In genomic region chr5:99414293-99414692, GRCm38 (mm10) we compare ENCODE assay signal across 21 mouse cellular contexts.
DNase-seq lines count a peak whose midpoint lies in the region; ATAC-seq and TF ChIP-seq lines count a peak whose summit lies in the region.
"Had no signal": no experiment of that assay in that cellular context is flagged by ENCODE, and none has a peak within 500 bp of the region (broad histone marks: within the 10 kb centered on the region; RNA-seq: fewer than 3 reads in every experiment).

No protein-coding gene starts in this region.

- no peak for TF ChIP-seq CTCF in heart, adult 2 months (IDR thresholded peaks at IDR 0.05)
- no peak for TF ChIP-seq CTCF in spleen, adult 2 months (IDR thresholded peaks at IDR 0.05; ENCODE audit: extremely low read depth, insufficient read depth, insufficient read length, insufficient replicate concordance)
- TF ChIP-seq CTCF in intestine, postnatal 0 days (IDR thresholded peaks at IDR 0.05; ENCODE audit: low read depth) = no peak

- H3K36me3 ChIP-seq in heart, adult 2 months (ENCODE audit: control insufficient read depth, insufficient read depth, low read length) = no peaks in the 10 kb centered on the region
- H3K36me3 ChIP-seq in macrophage (ENCODE audit: inconsistent target) = no peaks in the 10 kb centered on the region
- no peaks in the 10 kb centered on the region for H3K36me3 ChIP-seq in spleen, adult 2 months (ENCODE audit: control insufficient read depth, insufficient read depth, low read length)
- H3K36me3 ChIP-seq in intestine, postnatal 0 days (ENCODE audit: control insufficient read depth, insufficient read depth) = no peaks in the 10 kb centered on the region
- H3K36me3 ChIP-seq: forebrain, embryonic 10.5 days; heart, embryonic 12.5 days; limb, embryonic 12.5 days; liver, embryonic 12.5 days had no signal

- H3K79me2 ChIP-seq in heart, adult 2 months (replicated peaks; ENCODE audit: control insufficient read depth, insufficient read depth, low read length) = no peaks in the 10 kb centered on the region
- H3K79me2 ChIP-seq in macrophage (ENCODE audit: inconsistent target) = no peaks in the 10 kb centered on the region

- no peak for TF ChIP-seq EP300 in heart, adult 2 months (IDR thresholded peaks at IDR 0.05; ENCODE audit: insufficient read depth, low read depth, low read length)

- H3K9me3 ChIP-seq in intestine, postnatal 0 days (ENCODE audit: control insufficient read depth) = no peaks in the 10 kb centered on the region
- H3K9me3 ChIP-seq: forebrain, embryonic 10.5 days; heart, embryonic 12.5 days; limb, embryonic 12.5 days; liver, embryonic 12.5 days; megakaryocyte, embryonic 14.5 days had no signal

- intact Hi-C loops in heart, adult 2 months (cut with DNase I) = no loop called here

- WGBS in heart, adult 2 months = 77% methylated on average over 6 of the region's 6 CpGs
- 43% methylated on average over 6 of the region's 6 CpGs for WGBS in macrophage (ENCODE audit: missing documents)
- WGBS in spleen, adult 2 months = 33% methylated on average over 6 of the region's 6 CpGs
- WGBS in intestine, postnatal 0 days = 85% methylated on average over 6 of the region's 6 CpGs

- H3K27ac ChIP-seq in heart, adult 2 months = no peak overlapping the region
- peak overlapping the region; percentile 62 for H3K27ac ChIP-seq in macrophage
- H3K27ac ChIP-seq in spleen, adult 2 months (ENCODE audit: insufficient read depth, low read length) = peak overlapping the region; percentile 87
- no peak overlapping the region for H3K27ac ChIP-seq in intestine, postnatal 0 days (ENCODE audit: low read depth, low read length)
- H3K27ac ChIP-seq: forebrain, embryonic 10.5 days; hindbrain, embryonic 14.5 days; limb, embryonic 12.5 days; liver, embryonic 12.5 days; stomach, postnatal 0 days had no signal

- H3K27me3 ChIP-seq in heart, adult 2 months (ENCODE audit: control insufficient read depth, insufficient read depth, low read length) = no peaks in the 10 kb centered on the region
- no peaks in the 10 kb centered on the region for H3K27me3 ChIP-seq in spleen, adult 2 months (ENCODE audit: control insufficient read depth, insufficient read depth, low read length)
- no peaks in the 10 kb centered on the region for H3K27me3 ChIP-seq in intestine, postnatal 0 days (replicated peaks; ENCODE audit: control insufficient read depth, insufficient read depth, low read length)
- H3K27me3 ChIP-seq: heart, embryonic 12.5 days had no signal

- no peaks in the 10 kb centered on the region for H3K4me1 ChIP-seq in heart, adult 2 months (ENCODE audit: control insufficient read depth, insufficient read depth, low read length)
- H3K4me1 ChIP-seq in spleen, adult 2 months (ENCODE audit: control insufficient read depth, insufficient read depth, insufficient read length) = peaks cover 20% of the 10 kb centered on the region
- H3K4me1 ChIP-seq in intestine, postnatal 0 days (replicated peaks; ENCODE audit: control insufficient read depth, insufficient read depth, low read length) = no peaks in the 10 kb centered on the region; the same call in 1 of the 2 replicates
- H3K4me1 ChIP-seq: forebrain, embryonic 10.5 days; limb, embryonic 12.5 days; liver, embryonic 12.5 days had no signal

- no peak for TF ChIP-seq POLR2A in heart, adult 2 months (IDR thresholded peaks at IDR 0.05; ENCODE audit: insufficient read depth, low read depth, low read length)
- TF ChIP-seq POLR2A in spleen, adult 2 months (IDR thresholded peaks at IDR 0.05; ENCODE audit: low read depth, low read length) = no peak; the same call in 1 of the 2 replicates

- H3K4me3 ChIP-seq in heart, adult 2 months = no peak overlapping the region
- H3K4me3 ChIP-seq in macrophage (ENCODE audit: inconsistent target) = no peak overlapping the region
- no peak overlapping the region for H3K4me3 ChIP-seq in spleen, adult 2 months (ENCODE audit: extremely low read depth, insufficient read depth, insufficient read length)
- no peak overlapping the region for H3K4me3 ChIP-seq in intestine, postnatal 0 days (ENCODE audit: low read depth, low read length)
- H3K4me3 ChIP-seq: forebrain, embryonic 10.5 days; heart, embryonic 12.5 days; limb, embryonic 12.5 days; liver, embryonic 12.5 days; megakaryocyte, embryonic 14.5 days had no signal

- H3K9ac ChIP-seq in heart, adult 2 months (ENCODE audit: low read depth, low read length) = no peak overlapping the region
- H3K9ac ChIP-seq in intestine, postnatal 0 days (ENCODE audit: low read depth, low read length) = no peak overlapping the region
- H3K9ac ChIP-seq: forebrain, postnatal 0 days; heart, embryonic 12.5 days; hindbrain, embryonic 14.5 days; limb, embryonic 12.5 days; liver, embryonic 12.5 days; lung, embryonic 14.5 days had no signal

- ATAC-seq in intestine, postnatal 0 days = no peak
- ATAC-seq: forebrain, postnatal 0 days; liver, embryonic 12.5 days had no signal

- peak; percentile 81 for DNase-seq in heart, adult 11 months
- DNase-seq in heart, adult 2 months = no peak
- peak; percentile 0 for DNase-seq in T-cell, adult 2 months (ENCODE audit: low spot score)
- DNase-seq in spleen, adult 2 months (ENCODE audit: low read depth in 1 of 2, low spot score in 2 of 2) = peak; percentile 65 to 79
- DNase-seq in left cerebral cortex, adult 8-10 months (ENCODE audit: low spot score in 2 of 2) = no peak
- DNase-seq in c-Kit-positive CD71-positive TER-119-positive erythroid progenitor cells, embryonic 14.5 days (ENCODE audit: low spot score) = no peak
- DNase-seq: cerebellum, adult 11-12 months; cerebellum, postnatal 25 days; forebrain, postnatal 0 days; heart, postnatal 14 days; lung, embryonic 14.5 days; thymus, postnatal 14 days had no signal

- no peak overlapping the region for H3K4me2 ChIP-seq in intestine, postnatal 0 days (replicated peaks; ENCODE audit: low read depth)
- H3K4me2 ChIP-seq: heart, embryonic 12.5 days; hindbrain, embryonic 14.5 days; limb, embryonic 12.5 days; liver, embryonic 12.5 days; lung, embryonic 14.5 days had no signal

Comparison
In these comparisons a context has a peak if more than half of its experiments do, and no peak if none do; other contexts are left out.
1. DNase-seq: peak in heart, adult 11 months (single experiment), T-cell, adult 2 months (single experiment) and spleen, adult 2 months (2 of 2); none in heart, adult 2 months (0 of 2), left cerebral cortex, adult 8-10 months (0 of 2) and c-Kit-positive CD71-positive TER-119-positive erythroid progenitor cells, embryonic 14.5 days (single experiment).
2. H3K27ac ChIP-seq: peak in macrophage (single experiment) and spleen, adult 2 months (single experiment); none in heart, adult 2 months (single experiment) and intestine, postnatal 0 days (single experiment).